ENCODE assay signal across 8 mouse cellular contexts in genomic region chr5:128596813-128597212, GRCm38 (mm10). TPM values are rescaled to one million over a fixed set of nuclear protein-coding genes. Genes with fewer than 3 reads are reported as not detected.
A peak's percentile ranks its signal among the peaks of the same experiment; 100 is the strongest.
DNase-seq lines count a peak whose midpoint lies in the region; ATAC-seq and TF ChIP-seq lines count a peak whose summit lies in the region.

No protein-coding gene starts in this region.

- H3K4me3 ChIP-seq in kidney, embryonic 14.5 days (ENCODE audit: low read length) = peak overlapping the region; percentile 35
- H3K4me3 ChIP-seq in hindbrain, embryonic 10.5 days = peak overlapping the region; percentile 81
- peak overlapping the region; percentile 41 for H3K4me3 ChIP-seq in midbrain, embryonic 16.5 days (ENCODE audit: low read depth, low read length)
- H3K4me3 ChIP-seq in thymus, adult 2 months (ENCODE audit: control insufficient read depth, insufficient read depth, low read length) = no peak overlapping the region

- 3% methylated on average over 20 of the region's 20 CpGs for WGBS in kidney, embryonic 14.5 days
- under 1% methylated on average over 20 of the region's 20 CpGs for WGBS in hindbrain, embryonic 10.5 days
- 1% methylated on average over 20 of the region's 20 CpGs for WGBS in midbrain, embryonic 16.5 days
- WGBS in thymus, adult 2 months = 9% methylated on average over 20 of the region's 20 CpGs

- H3K4me1 ChIP-seq in kidney, embryonic 14.5 days (ENCODE audit: control insufficient read depth, insufficient read depth, low read length) = peaks cover 30% of the 10 kb centered on the region
- peaks cover 79% of the 10 kb centered on the region for H3K4me1 ChIP-seq in hindbrain, embryonic 10.5 days (replicated peaks)
- H3K4me1 ChIP-seq in midbrain, embryonic 16.5 days (ENCODE audit: control insufficient read depth, insufficient read depth, low read length) = peaks cover 29% of the 10 kb centered on the region; the same call in 1 of the 2 replicates
- peaks cover 7% of the 10 kb centered on the region; the same call in 1 of the 2 replicates for H3K4me1 ChIP-seq in thymus, adult 2 months (replicated peaks; ENCODE audit: control insufficient read depth, insufficient read depth, low read length)

- peak overlapping the region; percentile 35; the same call in 1 of the 2 replicates for H3K9ac ChIP-seq in kidney, embryonic 14.5 days (ENCODE audit: low read depth, low read length)
- H3K9ac ChIP-seq in midbrain, embryonic 16.5 days (ENCODE audit: low read depth, low read length) = peak overlapping the region; percentile 54

- H3K27me3 ChIP-seq in kidney, embryonic 14.5 days (ENCODE audit: control insufficient read depth, insufficient read depth, low read length) = peaks cover 24% of the 10 kb centered on the region
- peaks cover 54% of the 10 kb centered on the region for H3K27me3 ChIP-seq in hindbrain, embryonic 10.5 days (ENCODE audit: insufficient read depth, poor library complexity, severe bottlenecking)
- H3K27me3 ChIP-seq in midbrain, embryonic 16.5 days (ENCODE audit: control insufficient read depth, insufficient read depth, low read depth, low read length) = peaks cover 12% of the 10 kb centered on the region; the same call in 1 of the 2 replicates
- no peaks in the 10 kb centered on the region; the same call in 1 of the 2 replicates for H3K27me3 ChIP-seq in thymus, adult 2 months (ENCODE audit: control insufficient read depth, insufficient read depth, low read length)

- H3K4me2 ChIP-seq in kidney, embryonic 14.5 days (replicated peaks; ENCODE audit: low read depth, low read length) = peak overlapping the region; percentile 46
- H3K4me2 ChIP-seq in midbrain, embryonic 16.5 days (ENCODE audit: low read length) = peak overlapping the region; percentile 69

- no peak for TF ChIP-seq CTCF in thymus, adult 2 months (IDR thresholded peaks at IDR 0.05; ENCODE audit: borderline replicate concordance, control insufficient read depth, extremely low read depth, insufficient read depth, low read length, poor library complexity)

- DNase-seq in kidney, adult 8-10 months = no peak
- DNase-seq in embryo, embryonic 10.5 days (ENCODE audit: low spot score) = peak; percentile 82
- peak; percentile 72 for DNase-seq in hindbrain, embryonic 10.5 days (ENCODE audit: low spot score)
- DNase-seq in thymus, adult 2 months = no peak
- DNase-seq in yolk sac, embryonic 10.5 days (ENCODE audit: low spot score) = no peak
- DNase-seq in thymus, postnatal 14 days = no peak

- ATAC-seq in kidney, embryonic 14.5 days (ENCODE audit: low FRiP score, low TSS enrichment) = no peak
- peak; percentile 41; the same call in 1 of the 2 replicates for ATAC-seq in midbrain, embryonic 16.5 days

- H3K36me3 ChIP-seq in kidney, embryonic 14.5 days (ENCODE audit: control insufficient read depth, insufficient read depth, low read length) = no peaks in the 10 kb centered on the region
- H3K36me3 ChIP-seq in hindbrain, embryonic 10.5 days = peaks cover 11% of the 10 kb centered on the region; the same call in 1 of the 2 replicates
- H3K36me3 ChIP-seq in midbrain, embryonic 16.5 days (ENCODE audit: control insufficient read depth, insufficient read depth, low read length) = no peaks in the 10 kb centered on the region
- H3K36me3 ChIP-seq in thymus, adult 2 months (ENCODE audit: control insufficient read depth, insufficient read depth, low read length) = no peaks in the 10 kb centered on the region

- no peak overlapping the region for H3K27ac ChIP-seq in kidney, embryonic 14.5 days (ENCODE audit: low read depth, low read length)
- peak overlapping the region; percentile 97 for H3K27ac ChIP-seq in hindbrain, embryonic 10.5 days
- H3K27ac ChIP-seq in midbrain, embryonic 16.5 days (ENCODE audit: low read length) = peak overlapping the region; percentile 4; the same call in 1 of the 2 replicates
- H3K27ac ChIP-seq in thymus, adult 2 months (ENCODE audit: control insufficient read depth, insufficient read depth, low read length) = no peak overlapping the region

- no peaks in the 10 kb centered on the region for H3K9me3 ChIP-seq in kidney, embryonic 14.5 days (ENCODE audit: control insufficient read depth, low read length)
- no peaks in the 10 kb centered on the region for H3K9me3 ChIP-seq in hindbrain, embryonic 10.5 days
- no peaks in the 10 kb centered on the region for H3K9me3 ChIP-seq in midbrain, embryonic 16.5 days (replicated peaks; ENCODE audit: control insufficient read depth, low read length, poor library complexity, severe bottlenecking)

- no peak for TF ChIP-seq POLR2A in thymus, adult 2 months (IDR thresholded peaks at IDR 0.05; ENCODE audit: control insufficient read depth, extremely low read depth, insufficient read depth, low read length, poor library complexity)

RNA-seq across cellular contexts. Expression of gene Fzd10, which starts 3.8 kb away (rescaled TPM):
- 3.4 and 3.9 TPM in 2 replicates for polyA plus RNA-seq in kidney, embryonic 14.5 days (2014; fragmentation: Nextera tagmentation; extraction: Ambion mirVana)
- polyA plus RNA-seq in hindbrain, embryonic 10.5 days (2016; fragmentation: Nextera tagmentation; extraction: Ambion mirVana) = 16.0 and 22.3 TPM in 2 replicates
- 4.5 and 5.3 TPM in 2 replicates for polyA plus RNA-seq in midbrain, embryonic 16.5 days (2015; fragmentation: Nextera tagmentation; extraction: Ambion mirVana)
- 6.1 and 6.9 TPM in 2 replicates for polyA plus RNA-seq in thymus, adult 2 months (2012; rRNA removed)

Comparison
In these comparisons a context has a peak if more than half of its experiments do, and no peak if none do; other contexts are left out.
1. H3K27ac ChIP-seq: peak in hindbrain, embryonic 10.5 days (single experiment) and midbrain, embryonic 16.5 days (single experiment); none in kidney, embryonic 14.5 days (single experiment) and thymus, adult 2 months (single experiment).
2. DNase-seq: peak in embryo, embryonic 10.5 days (single experiment) and hindbrain, embryonic 10.5 days (single experiment); none in kidney, adult 8-10 months (0 of 2), thymus, adult 2 months (single experiment), yolk sac, embryonic 10.5 days (single experiment) and thymus, postnatal 14 days (single experiment).